Mouse (Mus musculus) forebrain, embryonic 11.5 days (tissue): ENCODE results near the gene 9830107B12Rik. TPM values are rescaled to one million over a fixed set of nuclear protein-coding genes. Genes with fewer than 3 reads are reported as not detected.
A peak's percentile ranks its signal among the peaks of the same experiment; 100 is the strongest.

ENCODE experiments used
- ATAC-seq: fragments of 200-750 bp; cut with Nextera tagmentation; replicated peaks from 2 replicates; pipeline ENCODE4 v1.8.0; 2017; ENCODE audit warnings: moderate TSS enrichment; ENCODE audit not compliant: low FRiP score
- DNase-seq: peaks from one replicate; pipeline ENCODE4 v3.0.0-alpha.2; 2017; ENCODE audit warnings: low spot score
- H3K27ac ChIP-seq: fragments of 300-500 bp; sonication (generic); 2 replicates; pipeline ENCODE4 v1.5.1; 2014; ENCODE audit warnings: low read depth, low read length
- H3K27me3 ChIP-seq: fragments of 300-500 bp; sonication (generic); 2 replicates; pipeline ENCODE4 v1.6.1; 2014; ENCODE audit warnings: mild to moderate bottlenecking, low read length, mixed read lengths; ENCODE audit not compliant: control insufficient read depth, insufficient read depth
- H3K36me3 ChIP-seq: fragments of 300-500 bp; sonication (generic); 2 replicates; pipeline ENCODE4 v1.6.1; 2014; ENCODE audit warnings: mild to moderate bottlenecking, low read length, moderate library complexity, mixed read lengths; ENCODE audit not compliant: control insufficient read depth, insufficient read depth
- H3K4me1 ChIP-seq: fragments of 300-500 bp; sonication (generic); replicated peaks from 2 replicates; pipeline ENCODE4 v1.6.1; 2014; ENCODE audit warnings: low read length, mixed read lengths; ENCODE audit not compliant: control insufficient read depth, insufficient read depth
- H3K4me2 ChIP-seq: fragments of 300-500 bp; sonication (generic); 2 replicates; pipeline ENCODE4 v1.6.1; 2014; ENCODE audit warnings: low read depth, mild to moderate bottlenecking, low read length, moderate library complexity, mixed read lengths; ENCODE audit not compliant: severe bottlenecking
- H3K4me3 ChIP-seq: fragments of 300-500 bp; sonication (generic); 2 replicates; pipeline ENCODE4 v1.5.1; 2014; ENCODE audit warnings: low read depth, low read length
- H3K9ac ChIP-seq: fragments of 300-500 bp; sonication (generic); 2 replicates; pipeline ENCODE4 v1.6.1; 2014; ENCODE audit warnings: low read length
- H3K9me3 ChIP-seq: fragments of 300-500 bp; sonication (generic); 2 replicates; pipeline ENCODE4 v1.6.1; 2016; ENCODE audit warnings: low read length, mixed read lengths; ENCODE audit not compliant: control insufficient read depth
- WGBS: fragments of 180-500 bp; shearing (Covaris S2); extraction: QIAGEN DNeasy Blood & Tissue Kit; methylation state at CpG from one replicate; pipeline ENCODE4 v1.1.7; 2014; 5-methylcytosine and 5-hydroxymethylcytosine counted together
- polyA plus RNA-seq: library from polyadenylated mRNA; unstranded; fragments of >200 nt; fragmentation: Nextera tagmentation; extraction: Ambion mirVana; gene quantifications from 2 replicates; pipeline ENCODE4 v1.2.1, GENCODE M21; 2014

Gene 9830107B12Rik
- polyA plus RNA-seq, 1 experiment from 2014 or later: not detected

GRCm38 (mm10) chr17:48097011-48097742 is 48.9 kb downstream of the 9830107B12Rik start:
- Histone ChIP-seq H3K9ac (peak overlapping the region; percentile 35; the same call in 1 of the 2 replicates), H3K4me3 (peak overlapping the region; percentile 23), H3K27me3 (peaks cover 66% of the 10 kb centered on the region), H3K9me3 (peaks cover 4% of the 10 kb centered on the region; the same call in 1 of the 2 replicates), H3K4me2 (peak overlapping the region; percentile 52), H3K4me1 (peaks cover 26% of the 10 kb centered on the region), H3K27ac (no peak overlapping the region), H3K36me3 (no peaks in the 10 kb centered on the region)
- DNase-seq (peak; percentile 82), ATAC-seq (peak; percentile 28; the same call in 1 of the 2 replicates)
- WGBS: under 1% methylated on average over 39 of the region's 41 CpGs

- Histone ChIP-seq H3K36me3 (no peaks in the 10 kb centered on the region), H3K4me3 (no peak overlapping the region), H3K4me1 (peaks cover 26% of the 10 kb centered on the region), H3K9me3 (peaks cover 4% of the 10 kb centered on the region; the same call in 1 of the 2 replicates), H3K27ac (no peak overlapping the region), H3K27me3 (peaks cover 66% of the 10 kb centered on the region), H3K4me2 (no peak overlapping the region; the same call in 1 of the 2 replicates), H3K9ac (no peak overlapping the region)
- no peak for ATAC-seq
- peak; percentile 59 for DNase-seq
- WGBS: under 1% methylated on average over 17 of the region's 17 CpGs
These were observed 49.7 kb downstream of the 9830107B12Rik start for GRCm38 (mm10) chr17:48096321-48096720.

GRCm38 (mm10) chr17:48095718-48096121 is 50.3 kb downstream of the 9830107B12Rik start:
- Histone ChIP-seq H3K27ac (no peak overlapping the region), H3K9me3 (peaks cover 4% of the 10 kb centered on the region; the same call in 1 of the 2 replicates), H3K27me3 (peaks cover 66% of the 10 kb centered on the region), H3K4me1 (peaks cover 26% of the 10 kb centered on the region), H3K4me2 (peak overlapping the region; percentile 35), H3K36me3 (no peaks in the 10 kb centered on the region), H3K4me3 (peak overlapping the region; percentile 12; the same call in 1 of the 2 replicates), H3K9ac (no peak overlapping the region)
- WGBS: 1% methylated on average over 26 of the region's 26 CpGs
- DNase-seq: peak; percentile 72
- ATAC-seq: no peak

GRCm38 (mm10) chr17:48094820-48095680 is 51.0 kb downstream of the 9830107B12Rik start:
- no peak for ATAC-seq
- H3K9me3 ChIP-seq: peaks cover 4% of the 10 kb centered on the region; the same call in 1 of the 2 replicates
- no peak overlapping the region for H3K27ac ChIP-seq
- H3K4me2 ChIP-seq: no peak overlapping the region
- H3K9ac ChIP-seq: no peak overlapping the region
- WGBS: 3% methylated on average over 20 of the region's 20 CpGs
- H3K27me3 ChIP-seq: peaks cover 62% of the 10 kb centered on the region
- H3K4me1 ChIP-seq: peaks cover 26% of the 10 kb centered on the region
- H3K36me3 ChIP-seq: no peaks in the 10 kb centered on the region
- no peak for DNase-seq
- H3K4me3 ChIP-seq: no peak overlapping the region

GRCm38 (mm10) chr17:48093286-48093817 is 52.7 kb downstream of the 9830107B12Rik start:
- Histone ChIP-seq H3K9ac (no peak overlapping the region), H3K27ac (no peak overlapping the region), H3K4me2 (no peak overlapping the region)

GRCm38 (mm10) chr17:48090305-48090704 is 55.8 kb downstream of the 9830107B12Rik start:
- DNase-seq: no peak
- Histone ChIP-seq H3K27me3 (peaks cover 17% of the 10 kb centered on the region), H3K27ac (no peak overlapping the region), H3K4me1 (peaks cover 2% of the 10 kb centered on the region; the same call in 1 of the 2 replicates), H3K4me3 (no peak overlapping the region), H3K36me3 (no peaks in the 10 kb centered on the region), H3K9me3 (peaks cover 4% of the 10 kb centered on the region; the same call in 1 of the 2 replicates), H3K9ac (no peak overlapping the region), H3K4me2 (no peak overlapping the region)
- no peak for ATAC-seq
- 83% methylated on average over 12 of the region's 12 CpGs for WGBS

More at GRCm38 (mm10) chr17:48093286-48093817, 52.7 kb downstream of the 9830107B12Rik start:
- Histone ChIP-seq H3K4me3 (no peak overlapping the region), H3K9me3 (peaks cover 4% of the 10 kb centered on the region; the same call in 1 of the 2 replicates), H3K4me1 (peaks cover 17% of the 10 kb centered on the region), H3K27me3 (peaks cover 46% of the 10 kb centered on the region), H3K36me3 (no peaks in the 10 kb centered on the region)
- no peak for DNase-seq
- no peak for ATAC-seq
- 84% methylated on average over 5 of the region's 5 CpGs for WGBS

- Histone ChIP-seq H3K4me2 (no peak overlapping the region), H3K4me3 (no peak overlapping the region), H3K4me1 (no peaks in the 10 kb centered on the region), H3K36me3 (no peaks in the 10 kb centered on the region), H3K27me3 (peaks cover 8% of the 10 kb centered on the region), H3K27ac (no peak overlapping the region), H3K9me3 (peaks cover 4% of the 10 kb centered on the region; the same call in 1 of the 2 replicates), H3K9ac (no peak overlapping the region)
- 82% methylated on average over 2 of the region's 2 CpGs for WGBS
- ATAC-seq: no peak
- DNase-seq: no peak
These were observed 56.6 kb downstream of the 9830107B12Rik start for GRCm38 (mm10) chr17:48089446-48089845.

- peaks cover 4% of the 10 kb centered on the region; the same call in 1 of the 2 replicates for H3K9me3 ChIP-seq
- H3K4me2 ChIP-seq: no peak within 1 kb of the TSS
- ATAC-seq (no peak), DNase-seq (no peak)
- H3K4me3 ChIP-seq: no peak within 1 kb of the TSS
- H3K4me1 ChIP-seq: no peaks in the 10 kb centered on the region
- H3K27me3 ChIP-seq: peaks cover 4% of the 10 kb centered on the region
- H3K27ac ChIP-seq: no peak within 1 kb of the TSS
- no peaks in the 10 kb centered on the region for H3K36me3 ChIP-seq
- no peak within 1 kb of the TSS for H3K9ac ChIP-seq
These were observed 57.0 kb downstream of the 9830107B12Rik start, which contains the start of gene 1700067P10Rik for GRCm38 (mm10) chr17:48089019-48089418. Gene 1700067P10Rik (plus strand): TSS chr17:48089319.
